Mouse (Mus musculus) neural tube, embryonic 12.5 days (tissue): ENCODE measurements around the gene Olfr1317. TPM values are rescaled to one million over a fixed set of nuclear protein-coding genes. Genes with fewer than 3 reads are reported as not detected.

Experiments
- ATAC-seq: fragments of 200-750 bp; cut with Nextera tagmentation; 2 replicates; pipeline ENCODE4 v1.8.0; 2017; ENCODE audit warnings: low read depth, mild to moderate bottlenecking, moderate TSS enrichment, moderate library complexity; ENCODE audit not compliant: low FRiP score
- H3K27ac ChIP-seq: fragments of 300-500 bp; sonication (generic); 2 replicates; pipeline ENCODE4 v1.5.1; 2016
- H3K27me3 ChIP-seq: fragments of 300-500 bp; sonication (generic); replicated peaks from 2 replicates; pipeline ENCODE4 v1.6.1; 2016; ENCODE audit warnings: mild to moderate bottlenecking
- H3K36me3 ChIP-seq: fragments of 300-500 bp; sonication (generic); 2 replicates; pipeline ENCODE4 v1.6.1; 2016; ENCODE audit warnings: mild to moderate bottlenecking
- H3K4me1 ChIP-seq: fragments of 300-500 bp; sonication (generic); 2 replicates; pipeline ENCODE4 v1.6.1; 2016
- H3K4me2 ChIP-seq: fragments of 300-500 bp; sonication (generic); replicated peaks from 2 replicates; pipeline ENCODE4 v1.6.1; 2016; ENCODE audit warnings: mild to moderate bottlenecking
- H3K4me3 ChIP-seq: fragments of 300-500 bp; sonication (generic); 2 replicates; pipeline ENCODE4 v1.5.1; 2016
- H3K9ac ChIP-seq: fragments of 300-500 bp; sonication (generic); 2 replicates; pipeline ENCODE4 v1.6.1; 2016; ENCODE audit warnings: mild to moderate bottlenecking
- H3K9me3 ChIP-seq: fragments of 300-500 bp; sonication (generic); 2 replicates; pipeline ENCODE4 v1.6.1; 2016; ENCODE audit warnings: mild to moderate bottlenecking
- WGBS: fragments of 180-500 bp; shearing (Covaris S2); methylation state at CpG from one replicate; pipeline ENCODE4 v1.1.7; 2016; 5-methylcytosine and 5-hydroxymethylcytosine counted together
- polyA plus RNA-seq: library from polyadenylated mRNA; unstranded; fragments of >200 nt; fragmentation: Nextera tagmentation; extraction: Ambion mirVana; gene quantifications from 2 replicates; pipeline ENCODE4 v1.2.1, GENCODE M21; 2016

Olfr1317 gene
- not detected in 2 replicates for polyA plus RNA-seq

GRCm38 (mm10) chr2:112140029-112140428 lies at the start of gene Olfr1317:
Gene Olfr1317 (plus strand): TSS chr2:112140329.
- Histone ChIP-seq H3K9me3 (no peaks in the 10 kb centered on the region), H3K4me3 (no peak within 1 kb of the TSS), H3K27ac (no peak within 1 kb of the TSS), H3K9ac (no peak within 1 kb of the TSS), H3K36me3 (no peaks in the 10 kb centered on the region), H3K4me1 (no peaks in the 10 kb centered on the region), H3K4me2 (no peak within 1 kb of the TSS), H3K27me3 (no peaks in the 10 kb centered on the region)
- no peak for ATAC-seq
- WGBS = 80% methylated on average over 2 of the region's 2 CpGs

- Histone ChIP-seq H3K36me3 (no peaks in the 10 kb centered on the region), H3K4me3 (no peak within 1 kb of the TSS), H3K9ac (no peak within 1 kb of the TSS), H3K27me3 (no peaks in the 10 kb centered on the region), H3K27ac (no peak within 1 kb of the TSS), H3K9me3 (no peaks in the 10 kb centered on the region), H3K4me2 (no peak within 1 kb of the TSS), H3K4me1 (no peaks in the 10 kb centered on the region)
- ATAC-seq = no peak
Measured at GRCm38 (mm10) chr2:112096681-112097080, 43.4 kb upstream of the Olfr1317 start, which contains the start of gene Olfr1314. Gene Olfr1314 (minus strand): TSS chr2:112096781.

- 70% methylated on average over 1 of the region's 1 CpGs for WGBS
Measured at GRCm38 (mm10) chr2:112115340-112115739, 24.8 kb upstream of the Olfr1317 start, which contains the start of gene Olfr1315-ps1. Gene Olfr1315-ps1 (minus strand): TSS chr2:112115440.

GRCm38 (mm10) chr2:112134877-112135276 lies 5.3 kb upstream of the Olfr1317 start, which contains the start of gene Olfr1316:
Gene Olfr1316 (minus strand): TSS chr2:112134977.
- H3K4me3 ChIP-seq = no peak within 1 kb of the TSS
- no peak within 1 kb of the TSS for H3K4me2 ChIP-seq
- H3K27ac ChIP-seq = no peak within 1 kb of the TSS
- no peaks in the 10 kb centered on the region for H3K27me3 ChIP-seq
- H3K9me3 ChIP-seq = no peaks in the 10 kb centered on the region
- no peak for ATAC-seq
- H3K4me1 ChIP-seq = no peaks in the 10 kb centered on the region
- H3K9ac ChIP-seq = no peak within 1 kb of the TSS
- no peaks in the 10 kb centered on the region for H3K36me3 ChIP-seq
- WGBS = 94% methylated on average over 2 of the region's 2 CpGs

More at GRCm38 (mm10) chr2:112115340-112115739, 24.8 kb upstream of the Olfr1317 start, which contains the start of gene Olfr1315-ps1:
- H3K9ac ChIP-seq = no peak within 1 kb of the TSS
- H3K27ac ChIP-seq = no peak within 1 kb of the TSS
- no peak for ATAC-seq
- no peak within 1 kb of the TSS for H3K4me3 ChIP-seq
- no peaks in the 10 kb centered on the region for H3K27me3 ChIP-seq
- H3K36me3 ChIP-seq = no peaks in the 10 kb centered on the region
- no peaks in the 10 kb centered on the region for H3K9me3 ChIP-seq
- no peaks in the 10 kb centered on the region for H3K4me1 ChIP-seq
- H3K4me2 ChIP-seq = no peak within 1 kb of the TSS

GRCm38 (mm10) chr2:112153898-112154297 lies 13.8 kb downstream of the Olfr1317 start, which contains the start of gene Olfr1318:
Gene Olfr1318 (plus strand): TSS chr2:112154198.
- no peak within 1 kb of the TSS for H3K27ac ChIP-seq
- no peaks in the 10 kb centered on the region for H3K4me1 ChIP-seq
- no peaks in the 10 kb centered on the region for H3K27me3 ChIP-seq
- H3K4me2 ChIP-seq = no peak within 1 kb of the TSS
- H3K9me3 ChIP-seq = no peaks in the 10 kb centered on the region
- no peak for ATAC-seq
- no peaks in the 10 kb centered on the region for H3K36me3 ChIP-seq
- no peak within 1 kb of the TSS for H3K9ac ChIP-seq
- H3K4me3 ChIP-seq = no peak within 1 kb of the TSS

Other genes starting within 250 kb of the Olfr1317 start
- not detected in 2 replicates for gene Olfr1306, start 224.1 kb upstream of the Olfr1317 start, polyA plus RNA-seq
- 0.01 TPM in 1 of 2 replicates, not detected in the other for gene Olfr1307, start 190.9 kb upstream of the Olfr1317 start, polyA plus RNA-seq
- not detected in 2 replicates for gene Olfr1308, start 175.4 kb upstream of the Olfr1317 start, polyA plus RNA-seq
- not detected in 2 replicates for gene Olfr1309, start 150.0 kb upstream of the Olfr1317 start, polyA plus RNA-seq
- not detected in 2 replicates for gene Olfr1310, start 127.6 kb upstream of the Olfr1317 start, polyA plus RNA-seq
- not detected in 2 replicates for gene Olfr1311, start 115.9 kb upstream of the Olfr1317 start, polyA plus RNA-seq
- gene Olfr1312, start 90.1 kb upstream of the Olfr1317 start, polyA plus RNA-seq = not detected in 2 replicates
- gene Olfr1313, start 62.5 kb upstream of the Olfr1317 start, polyA plus RNA-seq = not detected in 2 replicates
- not detected in 2 replicates for gene Olfr1314, start 43.5 kb upstream of the Olfr1317 start, polyA plus RNA-seq
- gene Olfr1315-ps1, start 24.9 kb upstream of the Olfr1317 start, polyA plus RNA-seq = not detected in 2 replicates
- not detected in 2 replicates for gene Olfr1316, start 5.4 kb upstream of the Olfr1317 start, polyA plus RNA-seq
- not detected in 2 replicates for gene Olfr1318, start 13.9 kb downstream of the Olfr1317 start, polyA plus RNA-seq
- 15.9 and 16.8 TPM in 2 replicates for gene Lpcat4, start 99.1 kb downstream of the Olfr1317 start, polyA plus RNA-seq
- not detected in 2 replicates for gene Nutm1, start 119.0 kb downstream of the Olfr1317 start, polyA plus RNA-seq
- gene Nop10, start 121.6 kb downstream of the Olfr1317 start, polyA plus RNA-seq = 140 and 154 TPM in 2 replicates
- gene Slc12a6, start 125.5 kb downstream of the Olfr1317 start, polyA plus RNA-seq = 15.7 and 19.4 TPM in 2 replicates
- not detected in 2 replicates for gene Gm21985, start 126.0 kb downstream of the Olfr1317 start, polyA plus RNA-seq
- gene Emc4, start 227.7 kb downstream of the Olfr1317 start, polyA plus RNA-seq = 122 and 132 TPM in 2 replicates
- gene Katnbl1, start 238.9 kb downstream of the Olfr1317 start, polyA plus RNA-seq = 46.9 and 48.8 TPM in 2 replicates